Mouse (Mus musculus): ENCODE measurements around the gene Cby3. TPM values are rescaled to one million over a fixed set of nuclear protein-coding genes. Genes with fewer than 3 reads are reported as not detected.
A peak's percentile ranks its signal among the peaks of the same experiment; 100 is the strongest.

Gene Cby3
- polyA plus RNA-seq, 1 experiment from 2014 or later: not detected

MicroRNAs encoded within 50 kb of the gene (microRNA counts, 519-probe panel; counts per million panel counts)
- 2,738 counts per million, percentile 53 among the panel's probes with 10 or more counts for microRNA mmu-miR-804

Small RNA genes within 50 kb of the gene (microRNA-seq; reads per million reads assigned to microRNA genes)
- not detected for gene Mir804

Other genes starting within 250 kb of the Cby3 start
- gene Tbc1d9b, start 223.1 kb upstream of the Cby3 start, polyA plus RNA-seq (2015; fragmentation: Nextera tagmentation; extraction: Ambion mirVana): 11.7 and 13.6 TPM in 2 replicates
- 7.6 and 8.4 TPM in 2 replicates for gene Mrnip, start 180.0 kb upstream of the Cby3 start, polyA plus RNA-seq (2015; fragmentation: Nextera tagmentation; extraction: Ambion mirVana)
- 161 and 189 TPM in 2 replicates for gene Sqstm1, start 143.6 kb upstream of the Cby3 start, polyA plus RNA-seq (2015; fragmentation: Nextera tagmentation; extraction: Ambion mirVana)
- 12.7 and 14.9 TPM in 2 replicates for gene Mgat4b, start 143.6 kb upstream of the Cby3 start, polyA plus RNA-seq (2015; fragmentation: Nextera tagmentation; extraction: Ambion mirVana)
- gene Ltc4s, start 115.8 kb upstream of the Cby3 start, polyA plus RNA-seq (2015; fragmentation: Nextera tagmentation; extraction: Ambion mirVana): 0.46 and 0.51 TPM in 2 replicates
- gene Maml1, start 62.2 kb upstream of the Cby3 start, polyA plus RNA-seq (2015; fragmentation: Nextera tagmentation; extraction: Ambion mirVana): 1.5 and 2.1 TPM in 2 replicates
- gene Canx, start 28.8 kb upstream of the Cby3 start, polyA plus RNA-seq (2015; fragmentation: Nextera tagmentation; extraction: Ambion mirVana): 172 and 176 TPM in 2 replicates
- gene Hnrnph1, start 22.5 kb downstream of the Cby3 start, polyA plus RNA-seq (2015; fragmentation: Nextera tagmentation; extraction: Ambion mirVana): 98.1 and 102 TPM in 2 replicates
- 7.3 and 7.5 TPM in 2 replicates for gene Rufy1, start 76.7 kb downstream of the Cby3 start, polyA plus RNA-seq (2015; fragmentation: Nextera tagmentation; extraction: Ambion mirVana)
- gene Adamts2, start 247.6 kb downstream of the Cby3 start, polyA plus RNA-seq (2015; fragmentation: Nextera tagmentation; extraction: Ambion mirVana): 1.4 and 1.9 TPM in 2 replicates